Mouse (Mus musculus) lung, adult 18-20 months (tissue): ENCODE data around the gene Hormad1.
"Not testable (repeated sequence)": the region's sequence is repeated elsewhere in the genome, so short reads cannot be mapped to it uniquely, and the experiment has no call there.

Source experiments
- DNase-seq, 2 experiments: peaks; one replicate each; pipeline ENCODE4 v3.0.0; 2022; ENCODE audit warnings: mixed read lengths in 2 of 2

The Hormad1 gene

GRCm38 (mm10) chr3:95559437-95559836, at the start of gene Hormad1:
TSS of gene Hormad1 (plus strand) at chr3:95559677.
- DNase-seq = no peak

- peak; percentile 31 for DNase-seq
Observed at GRCm38 (mm10) chr3:95511611-95512180, 47.8 kb upstream of the Hormad1 start.

- no peak for DNase-seq
Observed at GRCm38 (mm10) chr3:95516614-95517041, 42.8 kb upstream of the Hormad1 start.

- DNase-seq = peak; percentile 49 to 55
Observed at GRCm38 (mm10) chr3:95517493-95517898, 42.0 kb upstream of the Hormad1 start.

GRCm38 (mm10) chr3:95518891-95519290, 40.6 kb upstream of the Hormad1 start:
- DNase-seq = peak in 1 of 2 experiments; percentile 30

- DNase-seq = no peak
Observed at GRCm38 (mm10) chr3:95519315-95519714, 40.2 kb upstream of the Hormad1 start.

GRCm38 (mm10) chr3:95520100-95520499, 39.4 kb upstream of the Hormad1 start:
- DNase-seq = no peak

GRCm38 (mm10) chr3:95521168-95521567, 38.3 kb upstream of the Hormad1 start:
- DNase-seq = peak; percentile 27 to 39

GRCm38 (mm10) chr3:95523662-95524061, 35.8 kb upstream of the Hormad1 start:
- DNase-seq = no peak

- DNase-seq = no peak
Observed at GRCm38 (mm10) chr3:95524673-95525072, 34.8 kb upstream of the Hormad1 start.

- no peak for DNase-seq
Observed at GRCm38 (mm10) chr3:95526111-95526510, 33.4 kb upstream of the Hormad1 start.

GRCm38 (mm10) chr3:95526622-95527211, 32.8 kb upstream of the Hormad1 start, which contains the start of gene Ctss:
TSS of gene Ctss (plus strand) at chr3:95526786.
- no peak for DNase-seq

- DNase-seq = peak in 1 of 2 experiments; percentile 16
Observed at GRCm38 (mm10) chr3:95529814-95530213, 29.7 kb upstream of the Hormad1 start.

GRCm38 (mm10) chr3:95531025-95531424, 28.5 kb upstream of the Hormad1 start:
- no peak for DNase-seq

GRCm38 (mm10) chr3:95533364-95533763, 26.1 kb upstream of the Hormad1 start:
- DNase-seq = no peak

- no peak for DNase-seq
Observed at GRCm38 (mm10) chr3:95534927-95535326, 24.6 kb upstream of the Hormad1 start.

GRCm38 (mm10) chr3:95538936-95539335, 20.5 kb upstream of the Hormad1 start:
- DNase-seq = peak in 1 of 2 experiments; percentile 16

GRCm38 (mm10) chr3:95539837-95540236, 19.6 kb upstream of the Hormad1 start:
- no peak for DNase-seq

GRCm38 (mm10) chr3:95541186-95541585, 18.3 kb upstream of the Hormad1 start:
- not testable (repeated sequence) for DNase-seq

- DNase-seq = no peak
Observed at GRCm38 (mm10) chr3:95542171-95542570, 17.3 kb upstream of the Hormad1 start.

GRCm38 (mm10) chr3:95542981-95543380, 16.5 kb upstream of the Hormad1 start:
- no peak for DNase-seq

- DNase-seq = no peak
Observed at GRCm38 (mm10) chr3:95550176-95550575, 9.3 kb upstream of the Hormad1 start.

- DNase-seq = no peak
Observed at GRCm38 (mm10) chr3:95553986-95554385, 5.5 kb upstream of the Hormad1 start.

GRCm38 (mm10) chr3:95560738-95561137, 1.3 kb downstream of the Hormad1 start:
- DNase-seq = no peak

GRCm38 (mm10) chr3:95561826-95562225, 2.3 kb downstream of the Hormad1 start:
- peak; percentile 16 to 57 for DNase-seq
